Mouse (Mus musculus): ENCODE measurements around the gene Gm9964.

Gene Gm9964

GRCm38 (mm10) chr11:79253542-79254390, 42.9 kb downstream of the Gm9964 start:
- DNase-seq (ENCODE audit: low spot score): peak; percentile 41

- DNase-seq (ENCODE audit: low spot score): peak; percentile 50
Measured at GRCm38 (mm10) chr11:79252881-79253541, 43.7 kb downstream of the Gm9964 start.
